Mouse (Mus musculus) stomach, postnatal 0 days (tissue): Measurements from ENCODE around the gene Ube2h. TPM values are rescaled to one million over a fixed set of nuclear protein-coding genes. Genes with fewer than 3 reads are reported as not detected.

Experiments
- ATAC-seq: fragments of 200-750 bp; cut with Nextera tagmentation; 2 replicates; pipeline ENCODE4 v1.8.0; 2017; ENCODE audit not compliant: low FRiP score, low TSS enrichment
- DNase-seq: peaks from one replicate; pipeline ENCODE4 v3.0.0-alpha.2; 2016; ENCODE audit warnings: low spot score
- H3K27ac ChIP-seq: fragments of 300-500 bp; sonication (generic); replicated peaks from 2 replicates; pipeline ENCODE4 v1.5.1; 2014; ENCODE audit warnings: mild to moderate bottlenecking, control low read depth
- H3K27me3 ChIP-seq: fragments of 300-500 bp; sonication (generic); 2 replicates; pipeline ENCODE4 v1.6.1; 2014; ENCODE audit warnings: low read length; ENCODE audit not compliant: control insufficient read depth, insufficient read depth
- H3K36me3 ChIP-seq: fragments of 300-500 bp; sonication (generic); 2 replicates; pipeline ENCODE4 v1.6.1; 2014; ENCODE audit warnings: low read length, mixed read lengths; ENCODE audit not compliant: control insufficient read depth, insufficient read depth
- H3K4me1 ChIP-seq: fragments of 300-500 bp; sonication (generic); replicated peaks from 2 replicates; pipeline ENCODE4 v1.6.1; 2014; ENCODE audit warnings: antibody characterized with exemption; ENCODE audit not compliant: control insufficient read depth, insufficient read depth
- H3K4me2 ChIP-seq: fragments of 300-500 bp; sonication (generic); replicated peaks from 2 replicates; pipeline ENCODE4 v1.6.1; 2014; ENCODE audit warnings: low read depth, mild to moderate bottlenecking, control low read depth, moderate library complexity
- H3K4me3 ChIP-seq: fragments of 300-500 bp; sonication (generic); 2 replicates; pipeline ENCODE4 v1.5.1; 2014; ENCODE audit warnings: low read depth, low read length, control low read depth
- H3K9ac ChIP-seq: fragments of 300-500 bp; sonication (generic); 2 replicates; pipeline ENCODE4 v1.6.1; 2014; ENCODE audit warnings: mild to moderate bottlenecking, low read length, control low read depth, mixed read lengths
- H3K9me3 ChIP-seq: fragments of 300-500 bp; sonication (generic); 2 replicates; pipeline ENCODE4 v1.6.1; 2016; ENCODE audit warnings: low read length; ENCODE audit not compliant: control insufficient read depth
- CTCF ChIP-seq: IDR thresholded peaks from 2 replicates; pipeline ENCODE4 v1.5.1; 2016; ENCODE audit warnings: antibody characterized with exemption, low read depth, mild to moderate bottlenecking, moderate library complexity
- EP300 ChIP-seq: optimal IDR thresholded peaks from 2 replicates; pipeline ENCODE3; 2016; ENCODE audit warnings: antibody characterized with exemption
- WGBS: fragments of 180-500 bp; shearing (Covaris S2); extraction: QIAGEN DNeasy Blood & Tissue Kit; methylation state at CpG from one replicate; pipeline ENCODE4 v1.1.7; 2014; 5-methylcytosine and 5-hydroxymethylcytosine counted together
- polyA plus RNA-seq: library from polyadenylated mRNA; unstranded; fragments of >200 nt; fragmentation: Nextera tagmentation; extraction: Ambion mirVana; gene quantifications from 2 replicates; pipeline ENCODE4 v1.2.1, GENCODE M21; 2015

Ube2h gene
- polyA plus RNA-seq, 1 experiment from 2014 or later = 25.2 TPM

DNA sequence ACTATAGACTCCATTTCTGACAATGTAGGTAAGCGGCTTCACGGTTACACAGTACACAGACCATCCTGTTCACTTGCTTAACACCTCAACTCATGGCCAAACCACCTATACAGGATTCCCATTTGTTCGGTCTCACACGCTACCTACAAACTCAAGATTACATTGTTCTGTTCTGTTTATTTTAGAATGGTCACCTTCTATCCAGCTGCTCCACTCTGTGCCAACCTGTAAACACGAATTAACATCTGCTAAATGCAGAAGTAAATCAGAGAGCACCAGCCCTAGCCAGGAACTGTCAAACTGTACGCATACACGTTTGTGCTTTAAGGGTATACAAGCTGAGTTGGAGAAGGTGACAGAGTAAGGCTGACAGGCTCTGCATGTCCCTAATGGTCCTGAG is 27.5 kb downstream of the Ube2h start:
- Histone ChIP-seq H3K9ac (no peak overlapping the region), H3K4me2 (no peak overlapping the region), H3K4me3 (no peak overlapping the region), H3K9me3 (no peaks in the 10 kb centered on the region), H3K27ac (no peak overlapping the region), H3K36me3 (peaks cover 3% of the 10 kb centered on the region; the same call in 1 of the 2 replicates), H3K27me3 (no peaks in the 10 kb centered on the region), H3K4me1 (no peaks in the 10 kb centered on the region)
- DNase-seq (no peak), ATAC-seq (peak; percentile 57; the same call in 1 of the 2 replicates)
- WGBS = 62% methylated on average over 7 of the region's 7 CpGs
- TF ChIP-seq EP300 = no peak
- no peak for TF ChIP-seq CTCF

DNA sequence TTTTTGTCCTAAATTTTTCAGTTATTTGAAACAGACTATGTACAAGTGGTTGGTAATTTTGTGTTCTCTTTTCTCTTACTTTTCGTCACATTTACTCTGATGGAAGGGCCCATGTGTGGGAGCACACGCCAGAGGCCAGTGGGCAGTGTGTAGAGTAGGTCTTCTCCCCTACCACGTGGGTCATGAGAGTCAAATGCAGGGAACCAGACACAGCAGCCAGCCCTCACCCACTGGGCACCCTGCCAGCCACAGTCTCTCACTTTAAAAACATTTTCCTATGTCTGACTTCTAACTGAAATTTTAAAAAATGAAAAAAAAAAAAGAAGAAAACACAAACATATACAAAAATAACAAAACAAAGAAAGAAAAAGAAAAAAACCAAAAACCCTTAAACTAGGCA is 28.0 kb downstream of the Ube2h start:
- Histone ChIP-seq H3K4me1 (no peaks in the 10 kb centered on the region), H3K4me3 (no peak overlapping the region), H3K9me3 (no peaks in the 10 kb centered on the region), H3K27ac (no peak overlapping the region), H3K4me2 (no peak overlapping the region), H3K9ac (no peak overlapping the region), H3K36me3 (peaks cover 3% of the 10 kb centered on the region; the same call in 1 of the 2 replicates), H3K27me3 (no peaks in the 10 kb centered on the region)
- ATAC-seq (no peak), DNase-seq (no peak)
- 57% methylated on average over 3 of the region's 3 CpGs for WGBS
- no peak for TF ChIP-seq EP300
- TF ChIP-seq CTCF = no peak

DNA sequence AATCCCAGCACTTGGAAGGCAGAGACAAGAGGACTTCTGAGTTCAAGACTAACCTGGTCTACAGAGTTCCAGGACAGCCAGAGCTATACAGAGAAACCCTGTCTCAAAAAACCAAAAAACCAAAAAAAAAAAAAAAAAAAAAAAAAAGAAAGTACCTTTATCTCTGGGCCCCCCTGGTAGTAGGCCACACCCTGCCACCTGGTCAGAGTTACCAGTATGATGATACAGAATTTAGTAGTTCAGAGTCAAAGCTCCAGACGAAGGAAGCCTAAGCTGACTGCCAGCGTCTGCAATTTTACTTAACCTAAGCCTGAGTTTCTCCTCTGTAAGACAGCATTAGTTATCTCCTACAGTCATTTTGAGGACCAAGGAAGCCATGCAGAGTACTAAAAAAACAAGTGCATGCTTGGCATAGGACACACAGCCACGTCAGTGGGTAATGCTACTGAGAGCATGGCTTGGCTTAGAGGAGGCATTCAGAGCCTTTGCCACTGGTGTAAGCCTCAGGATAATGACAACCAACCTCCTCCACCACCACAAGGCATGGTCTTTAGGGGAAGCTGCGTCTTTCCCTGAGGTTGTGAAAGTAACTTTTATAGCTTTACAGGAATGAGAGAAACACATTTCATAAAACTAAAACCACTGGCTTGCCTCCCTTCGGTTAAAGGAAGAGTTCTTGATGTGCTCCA is 29.0 kb downstream of the Ube2h start:
- TF ChIP-seq EP300 (no peak), CTCF (no peak)
- no peak overlapping the region for H3K4me2 ChIP-seq
- no peak for DNase-seq
- H3K27ac ChIP-seq = no peak overlapping the region
- no peaks in the 10 kb centered on the region for H3K9me3 ChIP-seq
- H3K4me3 ChIP-seq = no peak overlapping the region
- no peaks in the 10 kb centered on the region for H3K4me1 ChIP-seq
- 70% methylated on average over 5 of the region's 5 CpGs for WGBS
- no peaks in the 10 kb centered on the region for H3K27me3 ChIP-seq
- no peak for ATAC-seq
- H3K36me3 ChIP-seq = peaks cover 3% of the 10 kb centered on the region; the same call in 1 of the 2 replicates
- no peak overlapping the region for H3K9ac ChIP-seq

DNA sequence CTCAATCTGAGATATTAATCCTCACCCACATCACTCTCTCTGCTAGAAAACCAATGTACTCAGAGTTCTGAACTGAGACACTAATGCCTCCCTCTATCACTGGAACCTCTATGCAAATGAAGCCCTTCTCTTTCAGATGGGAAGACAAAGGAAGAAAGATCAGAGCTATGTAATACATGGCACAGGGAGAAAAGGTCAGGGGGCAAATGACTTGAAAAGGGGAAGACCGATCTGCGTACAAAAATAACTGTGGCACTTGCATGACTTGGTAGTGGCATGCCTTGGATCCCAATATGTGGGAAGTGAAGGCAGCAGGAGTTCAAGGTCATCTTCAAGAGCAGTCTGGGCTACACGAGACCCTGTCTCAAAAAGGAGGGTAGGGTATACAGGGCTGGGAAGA is 31.4 kb downstream of the Ube2h start:
- TF ChIP-seq EP300 (no peak), CTCF (no peak)
- Histone ChIP-seq H3K4me2 (no peak overlapping the region), H3K27ac (no peak overlapping the region), H3K4me3 (no peak overlapping the region), H3K27me3 (no peaks in the 10 kb centered on the region), H3K9ac (no peak overlapping the region), H3K36me3 (peaks cover 3% of the 10 kb centered on the region; the same call in 1 of the 2 replicates), H3K4me1 (no peaks in the 10 kb centered on the region), H3K9me3 (no peaks in the 10 kb centered on the region)
- ATAC-seq = no peak
- DNase-seq = no peak
- 60% methylated on average over 3 of the region's 3 CpGs for WGBS

DNA sequence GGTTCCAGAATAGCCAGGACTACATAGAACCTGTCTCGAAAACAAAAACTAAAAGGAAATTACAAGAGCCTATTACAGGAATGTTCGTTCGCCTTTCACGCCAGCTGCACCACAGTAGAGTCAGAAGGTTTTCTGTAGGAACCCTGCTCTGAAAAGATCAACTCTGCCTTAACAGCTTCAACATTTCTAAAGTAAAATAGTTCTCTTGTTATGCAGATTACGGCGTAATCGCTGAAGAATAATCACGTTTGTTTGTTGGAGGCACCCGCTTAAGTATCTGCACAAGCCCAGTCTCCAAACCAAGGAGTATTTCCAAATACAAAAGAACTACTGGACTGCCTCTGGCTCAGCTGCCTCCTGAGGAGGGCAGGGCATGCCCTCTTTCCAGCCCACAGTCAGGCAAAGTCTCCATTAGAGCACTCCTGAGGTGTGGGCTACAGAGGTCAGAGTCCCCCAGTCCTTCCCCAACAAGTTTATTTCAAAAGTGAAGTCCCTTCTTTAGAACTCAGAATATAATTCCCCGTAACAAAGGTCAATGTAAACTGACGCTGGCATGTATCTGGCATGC is 31.9 kb downstream of the Ube2h start:
- peaks cover 6% of the 10 kb centered on the region; the same call in 1 of the 2 replicates for H3K36me3 ChIP-seq
- H3K27me3 ChIP-seq = no peaks in the 10 kb centered on the region
- no peak overlapping the region for H3K4me2 ChIP-seq
- 85% methylated on average over 11 of the region's 11 CpGs for WGBS
- ATAC-seq (no peak), DNase-seq (no peak)
- no peak overlapping the region for H3K27ac ChIP-seq
- no peaks in the 10 kb centered on the region for H3K9me3 ChIP-seq
- H3K9ac ChIP-seq = no peak overlapping the region
- TF ChIP-seq EP300 (no peak), CTCF (no peak)
- H3K4me3 ChIP-seq = no peak overlapping the region
- H3K4me1 ChIP-seq = no peaks in the 10 kb centered on the region

DNA sequence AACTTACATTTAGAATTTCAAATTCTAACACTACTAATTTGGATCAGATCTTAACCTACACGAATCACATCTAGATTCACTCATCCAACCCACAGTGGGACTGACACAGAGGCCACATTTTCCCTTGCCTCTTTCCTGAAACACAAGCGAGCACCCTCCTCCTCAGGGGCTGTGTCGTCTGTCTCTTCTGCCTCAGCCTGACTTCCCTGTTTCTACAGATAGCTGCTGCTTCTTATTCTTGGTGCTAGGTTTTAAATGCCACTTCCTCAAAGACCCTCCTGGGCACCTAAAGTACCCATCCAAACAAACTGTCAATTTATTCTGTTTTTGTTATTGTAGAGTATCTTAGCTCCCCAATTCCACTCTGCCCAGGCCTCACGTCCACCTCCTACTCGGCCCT is 34.5 kb downstream of the Ube2h start:
- no peaks in the 10 kb centered on the region for H3K27me3 ChIP-seq
- H3K27ac ChIP-seq = no peak overlapping the region
- DNase-seq = no peak
- TF ChIP-seq CTCF (no peak), EP300 (no peak)
- H3K4me3 ChIP-seq = no peak overlapping the region
- no peaks in the 10 kb centered on the region for H3K9me3 ChIP-seq
- 80% methylated on average over 5 of the region's 5 CpGs for WGBS
- peaks cover 8% of the 10 kb centered on the region; the same call in 1 of the 2 replicates for H3K36me3 ChIP-seq
- no peak for ATAC-seq
- H3K4me2 ChIP-seq = no peak overlapping the region
- H3K4me1 ChIP-seq = no peaks in the 10 kb centered on the region
- H3K9ac ChIP-seq = no peak overlapping the region
